Mouse (Mus musculus): ENCODE measurements around the gene Apbb2.

- TF ChIP-seq POLR2A (IDR thresholded peaks at IDR 0.05; ENCODE audit: low read depth, low read length) = no peak
- TF ChIP-seq CTCF (conservative IDR thresholded peaks at IDR 0.05; ENCODE audit: insufficient read depth, insufficient read length, low read depth, low read length) = no peak
Measured at GRCm38 (mm10) chr5:66363274-66364261, 255.0 kb downstream of the Apbb2 start.

Measured in kidney, adult 2 months (tissue).